Mouse (Mus musculus) heart, embryonic 11.5 days (tissue): Measurements from ENCODE around the gene Pdxk. TPM values are rescaled to one million over a fixed set of nuclear protein-coding genes. Genes with fewer than 3 reads are reported as not detected.
A peak's percentile ranks its signal among the peaks of the same experiment; 100 is the strongest.

Source experiments
- ATAC-seq: fragments of 200-750 bp; cut with Nextera tagmentation; replicated peaks from 2 replicates; pipeline ENCODE4 v1.8.0; 2017; ENCODE audit warnings: moderate library complexity; ENCODE audit not compliant: insufficient number of reproducible peaks, low FRiP score, low TSS enrichment
- H3K27ac ChIP-seq: fragments of 300-500 bp; sonication (generic); 2 replicates; pipeline ENCODE4 v1.5.1; 2014; ENCODE audit warnings: mild to moderate bottlenecking, low read depth, low read length
- H3K27me3 ChIP-seq: fragments of 300-500 bp; sonication (generic); 2 replicates; pipeline ENCODE4 v1.6.1; 2014; ENCODE audit warnings: mild to moderate bottlenecking, low read length, mixed read lengths; ENCODE audit not compliant: control insufficient read depth, insufficient read depth
- H3K36me3 ChIP-seq: fragments of 300-500 bp; sonication (generic); 2 replicates; pipeline ENCODE4 v1.6.1; 2014; ENCODE audit warnings: mild to moderate bottlenecking, low read length, moderate library complexity, mixed read lengths; ENCODE audit not compliant: control insufficient read depth, insufficient read depth
- H3K4me1 ChIP-seq: fragments of 300-500 bp; sonication (generic); 2 replicates; pipeline ENCODE4 v1.6.1; 2014; ENCODE audit warnings: low read length; ENCODE audit not compliant: control insufficient read depth, insufficient read depth
- H3K4me2 ChIP-seq: fragments of 300-500 bp; sonication (generic); 2 replicates; pipeline ENCODE4 v1.6.1; 2014; ENCODE audit warnings: mild to moderate bottlenecking, moderate library complexity
- H3K4me3 ChIP-seq: fragments of 300-500 bp; sonication (generic); 2 replicates; pipeline ENCODE4 v1.5.1; 2014; ENCODE audit warnings: low read depth, low read length
- H3K9ac ChIP-seq: fragments of 300-500 bp; sonication (generic); 2 replicates; pipeline ENCODE4 v1.6.1; 2014; ENCODE audit warnings: mild to moderate bottlenecking, low read depth, low read length, moderate library complexity
- H3K9me3 ChIP-seq: fragments of 300-500 bp; sonication (generic); replicated peaks from 2 replicates; pipeline ENCODE4 v1.6.1; 2016; ENCODE audit warnings: low read length; ENCODE audit not compliant: control insufficient read depth
- WGBS: fragments of 180-500 bp; shearing (Covaris S2); extraction: QIAGEN DNeasy Blood & Tissue Kit; methylation state at CpG from one replicate; pipeline ENCODE4 v1.1.7; 2014; ENCODE audit not compliant: insufficient replicate concordance; 5-methylcytosine and 5-hydroxymethylcytosine counted together
- polyA plus RNA-seq: library from polyadenylated mRNA; unstranded; fragments of >200 nt; fragmentation: Nextera tagmentation; extraction: Ambion mirVana; gene quantifications from 2 replicates; pipeline ENCODE4 v1.2.1, GENCODE M21; 2014

Gene Pdxk
- polyA plus RNA-seq, 1 experiment from 2014 or later = 4.3 TPM

GRCm38 (mm10) chr10:78406152-78406551, 58.6 kb downstream of the Pdxk start:
- no peak overlapping the region for H3K27ac ChIP-seq
- peaks cover 72% of the 10 kb centered on the region for H3K36me3 ChIP-seq
- H3K27me3 ChIP-seq = no peaks in the 10 kb centered on the region
- H3K9me3 ChIP-seq = no peaks in the 10 kb centered on the region
- 90% methylated on average over 6 of the region's 6 CpGs for WGBS
- H3K4me3 ChIP-seq = no peak overlapping the region
- ATAC-seq = no peak
- no peak overlapping the region for H3K9ac ChIP-seq
- H3K4me2 ChIP-seq = no peak overlapping the region
- H3K4me1 ChIP-seq = no peaks in the 10 kb centered on the region

GRCm38 (mm10) chr10:78402301-78402922, 62.4 kb downstream of the Pdxk start:
- no peak overlapping the region for H3K9ac ChIP-seq
- H3K4me1 ChIP-seq = peaks cover 22% of the 10 kb centered on the region
- no peak overlapping the region for H3K27ac ChIP-seq
- H3K36me3 ChIP-seq = peaks cover 60% of the 10 kb centered on the region
- no peaks in the 10 kb centered on the region for H3K9me3 ChIP-seq
- H3K4me3 ChIP-seq = no peak overlapping the region
- WGBS = 94% methylated on average over 14 of the region's 14 CpGs
- H3K27me3 ChIP-seq = no peaks in the 10 kb centered on the region
- ATAC-seq = no peak
- H3K4me2 ChIP-seq = no peak overlapping the region

GRCm38 (mm10) chr10:78401127-78401526, 63.6 kb downstream of the Pdxk start:
- H3K9me3 ChIP-seq = no peaks in the 10 kb centered on the region
- no peak overlapping the region for H3K4me3 ChIP-seq
- ATAC-seq = no peak
- H3K36me3 ChIP-seq = peaks cover 55% of the 10 kb centered on the region
- no peaks in the 10 kb centered on the region for H3K27me3 ChIP-seq
- no peak overlapping the region for H3K9ac ChIP-seq
- 79% methylated on average over 2 of the region's 2 CpGs for WGBS
- no peak overlapping the region for H3K27ac ChIP-seq
- H3K4me1 ChIP-seq = peaks cover 22% of the 10 kb centered on the region
- H3K4me2 ChIP-seq = no peak overlapping the region

GRCm38 (mm10) chr10:78399090-78399657, 65.6 kb downstream of the Pdxk start:
- Histone ChIP-seq H3K36me3 (peaks cover 40% of the 10 kb centered on the region), H3K4me1 (peaks cover 22% of the 10 kb centered on the region), H3K9ac (no peak overlapping the region)

GRCm38 (mm10) chr10:78396625-78396885, 68.2 kb downstream of the Pdxk start:
- H3K36me3 ChIP-seq = peaks cover 16% of the 10 kb centered on the region
- 46% methylated on average over 4 of the region's 4 CpGs for WGBS
- no peak overlapping the region for H3K27ac ChIP-seq
- H3K27me3 ChIP-seq = peaks cover 9% of the 10 kb centered on the region
- H3K4me1 ChIP-seq = peaks cover 22% of the 10 kb centered on the region
- no peak overlapping the region for H3K4me2 ChIP-seq
- ATAC-seq = no peak
- no peak overlapping the region for H3K4me3 ChIP-seq
- H3K9me3 ChIP-seq = no peaks in the 10 kb centered on the region
- no peak overlapping the region for H3K9ac ChIP-seq

More at GRCm38 (mm10) chr10:78399090-78399657, 65.6 kb downstream of the Pdxk start:
- H3K27ac ChIP-seq = peak overlapping the region; percentile 62
- ATAC-seq = peak; percentile 36
- no peaks in the 10 kb centered on the region for H3K9me3 ChIP-seq
- H3K4me3 ChIP-seq = no peak overlapping the region
- H3K27me3 ChIP-seq = no peaks in the 10 kb centered on the region
- H3K4me2 ChIP-seq = peak overlapping the region; percentile 2
- WGBS = 35% methylated on average over 17 of the region's 17 CpGs

- no peak for ATAC-seq
- 14% methylated on average over 17 of the region's 17 CpGs for WGBS
Measured at GRCm38 (mm10) chr10:78395819-78396624, 68.8 kb downstream of the Pdxk start.

GRCm38 (mm10) chr10:78395377-78395776, 69.4 kb downstream of the Pdxk start:
- H3K27ac ChIP-seq = no peak overlapping the region
- H3K4me1 ChIP-seq = peaks cover 16% of the 10 kb centered on the region
- no peaks in the 10 kb centered on the region for H3K9me3 ChIP-seq
- 71% methylated on average over 3 of the region's 3 CpGs for WGBS
- no peak overlapping the region for H3K9ac ChIP-seq
- H3K27me3 ChIP-seq = peaks cover 20% of the 10 kb centered on the region
- no peak for ATAC-seq
- H3K4me3 ChIP-seq = no peak overlapping the region
- H3K4me2 ChIP-seq = no peak overlapping the region
- H3K36me3 ChIP-seq = peaks cover 6% of the 10 kb centered on the region; the same call in 1 of the 2 replicates

More at GRCm38 (mm10) chr10:78395819-78396624, 68.8 kb downstream of the Pdxk start:
- H3K27ac ChIP-seq = no peak overlapping the region
- peaks cover 22% of the 10 kb centered on the region for H3K4me1 ChIP-seq
- H3K9me3 ChIP-seq = no peaks in the 10 kb centered on the region
- H3K4me3 ChIP-seq = no peak overlapping the region
- H3K4me2 ChIP-seq = no peak overlapping the region
- peaks cover 14% of the 10 kb centered on the region for H3K27me3 ChIP-seq
- H3K36me3 ChIP-seq = peaks cover 12% of the 10 kb centered on the region; the same call in 1 of the 2 replicates
- no peak overlapping the region for H3K9ac ChIP-seq

GRCm38 (mm10) chr10:78392072-78392471, 72.7 kb downstream of the Pdxk start:
- Histone ChIP-seq H3K9me3 (no peaks in the 10 kb centered on the region), H3K4me1 (no peaks in the 10 kb centered on the region; the same call in 1 of the 2 replicates), H3K27ac (no peak overlapping the region), H3K4me2 (no peak overlapping the region; the same call in 1 of the 2 replicates), H3K4me3 (no peak overlapping the region), H3K9ac (no peak overlapping the region), H3K36me3 (no peaks in the 10 kb centered on the region), H3K27me3 (peaks cover 33% of the 10 kb centered on the region)
- ATAC-seq = peak; percentile 33; the same call in 1 of the 2 replicates
- 3% methylated on average over 18 of the region's 18 CpGs for WGBS
